In genomic region chr16:6986031-6986430, GRCm38 (mm10) we compare ENCODE assay signal across 9 mouse cellular contexts.
DNase-seq lines count a peak whose midpoint lies in the region; ATAC-seq and TF ChIP-seq lines count a peak whose summit lies in the region.
"Had no signal": no experiment of that assay in that cellular context is flagged by ENCODE, and none has a peak within 500 bp of the region (broad histone marks: within the 10 kb centered on the region; RNA-seq: fewer than 3 reads in every experiment).

No protein-coding gene starts in this region.

- peak; percentile 24 to 28 for DNase-seq in frontal cortex, postnatal 10 days (ENCODE audit: low spot score in 2 of 2)
- DNase-seq in frontal cortex, postnatal 25 days (ENCODE audit: low spot score in 2 of 2) = no peak
- peak; percentile 36 to 50 for DNase-seq in left cerebral cortex, postnatal 10 days (ENCODE audit: extremely low spot score in 1 of 2, low spot score in 2 of 2)
- no peak for DNase-seq in left cerebral cortex, adult 11 months (ENCODE audit: low spot score)
- peak; percentile 83 for DNase-seq in cerebellum, adult 9-11 months
- DNase-seq in lung, embryonic 14.5 days = peak; percentile 87
- no peak for DNase-seq in liver, postnatal 0 days
- no peak for DNase-seq in embryo, embryonic 9.5 days (ENCODE audit: extremely low spot score)
- DNase-seq: thymus, postnatal 4 days had no signal

- H3K27me3 ChIP-seq in lung, embryonic 14.5 days (ENCODE audit: insufficient read depth, low read length) = no peaks in the 10 kb centered on the region
- no peaks in the 10 kb centered on the region for H3K27me3 ChIP-seq in liver, postnatal 0 days (ENCODE audit: insufficient read depth, low read length)

- no peak overlapping the region for H3K4me3 ChIP-seq in lung, embryonic 14.5 days (ENCODE audit: low read depth, low read length)
- no peak overlapping the region for H3K4me3 ChIP-seq in liver, postnatal 0 days (ENCODE audit: low read depth, low read length)

- H3K4me1 ChIP-seq in lung, embryonic 14.5 days (ENCODE audit: insufficient read depth) = peaks cover 6% of the 10 kb centered on the region; the same call in 1 of the 2 replicates
- H3K4me1 ChIP-seq in liver, postnatal 0 days (ENCODE audit: insufficient read depth) = no peaks in the 10 kb centered on the region

- H3K27ac ChIP-seq in lung, embryonic 14.5 days (ENCODE audit: low read depth) = no peak overlapping the region
- no peak overlapping the region for H3K27ac ChIP-seq in liver, postnatal 0 days (ENCODE audit: low read depth)

- TF ChIP-seq CTCF in lung, embryonic 14.5 days (IDR thresholded peaks at IDR 0.05; ENCODE audit: low read depth) = no peak
- no peak for TF ChIP-seq CTCF in liver, postnatal 0 days (IDR thresholded peaks at IDR 0.05; ENCODE audit: low read depth)

- no peak overlapping the region for H3K4me2 ChIP-seq in lung, embryonic 14.5 days
- H3K4me2 ChIP-seq in liver, postnatal 0 days (ENCODE audit: low read depth, low read length) = no peak overlapping the region

- no peak for TF ChIP-seq EP300 in liver, postnatal 0 days (IDR thresholded peaks at IDR 0.05; ENCODE audit: low read depth)

- ATAC-seq in lung, embryonic 14.5 days (ENCODE audit: insufficient read depth) = peak; percentile 88; the same call in 1 of the 2 replicates
- ATAC-seq in liver, postnatal 0 days = no peak

- H3K36me3 ChIP-seq in lung, embryonic 14.5 days (ENCODE audit: insufficient read depth) = no peaks in the 10 kb centered on the region
- no peaks in the 10 kb centered on the region for H3K36me3 ChIP-seq in liver, postnatal 0 days (replicated peaks; ENCODE audit: insufficient read depth, low read length)

- intact Hi-C loops in left cerebral cortex, postnatal 10 days (cut with DNase I) = no loop called here

- no peaks in the 10 kb centered on the region for H3K9me3 ChIP-seq in lung, embryonic 14.5 days (ENCODE audit: low read depth, low read length)
- no peaks in the 10 kb centered on the region for H3K9me3 ChIP-seq in liver, postnatal 0 days (ENCODE audit: low read length)

- H3K9ac ChIP-seq in lung, embryonic 14.5 days = no peak overlapping the region
- no peak overlapping the region for H3K9ac ChIP-seq in liver, postnatal 0 days (replicated peaks)

Comparison
In these comparisons a context has a peak if more than half of its experiments do, and no peak if none do; other contexts are left out.
1. DNase-seq: peak in frontal cortex, postnatal 10 days (2 of 2), left cerebral cortex, postnatal 10 days (2 of 2), cerebellum, adult 9-11 months (single experiment) and lung, embryonic 14.5 days (single experiment); none in frontal cortex, postnatal 25 days (0 of 2), left cerebral cortex, adult 11 months (single experiment), liver, postnatal 0 days (single experiment) and embryo, embryonic 9.5 days (single experiment).